Mouse (Mus musculus) cerebellum, adult 18-20 months (tissue): ENCODE results near the gene Tmem186.
A peak's percentile ranks its signal among the peaks of the same experiment; 100 is the strongest.

Source experiments
- DNase-seq, 2 experiments: peaks; one replicate each; pipeline ENCODE4 v3.0.0; 2021

Gene Tmem186

DNA sequence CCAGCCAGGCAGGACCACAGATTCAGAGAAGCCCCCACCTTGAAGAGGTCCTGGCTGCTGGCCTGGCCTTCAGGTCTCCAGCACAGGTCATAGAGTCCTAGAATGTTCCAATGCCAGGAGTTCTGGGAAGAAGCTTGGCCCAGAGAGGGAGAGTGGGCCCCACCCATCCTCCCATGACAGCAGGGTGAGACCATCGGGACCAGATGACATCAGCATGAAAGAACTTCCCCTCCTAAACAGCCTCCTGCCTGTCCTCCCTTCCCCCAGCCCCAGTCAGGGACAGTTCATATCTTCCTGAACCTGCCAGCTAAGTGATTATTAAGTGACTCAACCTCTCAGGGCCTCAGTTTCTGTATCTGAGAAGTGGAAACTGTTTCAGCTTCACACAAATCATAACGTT lies 28.9 kb upstream of the Tmem186 start:
- DNase-seq, result no peak

DNA sequence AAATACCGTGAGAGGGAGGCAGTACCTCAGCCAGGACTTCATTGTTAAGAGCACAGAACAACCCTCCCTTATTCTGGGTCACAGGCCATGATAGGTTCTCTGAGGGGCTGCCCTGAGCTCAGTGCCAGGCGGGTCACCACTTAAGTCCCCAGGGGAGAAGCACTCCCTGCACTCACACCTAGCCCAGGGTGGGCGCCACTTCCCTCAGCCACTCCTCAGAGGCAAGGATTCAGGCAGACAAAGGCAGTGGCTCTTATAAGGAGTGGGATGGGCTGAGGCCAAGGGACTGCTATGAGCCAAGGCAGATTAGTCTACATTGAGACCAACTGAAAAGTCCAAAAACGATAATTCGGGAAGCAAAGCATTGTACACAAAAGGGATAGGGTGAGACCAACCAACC lies 27.9 kb upstream of the Tmem186 start:
- no peak for DNase-seq

DNA sequence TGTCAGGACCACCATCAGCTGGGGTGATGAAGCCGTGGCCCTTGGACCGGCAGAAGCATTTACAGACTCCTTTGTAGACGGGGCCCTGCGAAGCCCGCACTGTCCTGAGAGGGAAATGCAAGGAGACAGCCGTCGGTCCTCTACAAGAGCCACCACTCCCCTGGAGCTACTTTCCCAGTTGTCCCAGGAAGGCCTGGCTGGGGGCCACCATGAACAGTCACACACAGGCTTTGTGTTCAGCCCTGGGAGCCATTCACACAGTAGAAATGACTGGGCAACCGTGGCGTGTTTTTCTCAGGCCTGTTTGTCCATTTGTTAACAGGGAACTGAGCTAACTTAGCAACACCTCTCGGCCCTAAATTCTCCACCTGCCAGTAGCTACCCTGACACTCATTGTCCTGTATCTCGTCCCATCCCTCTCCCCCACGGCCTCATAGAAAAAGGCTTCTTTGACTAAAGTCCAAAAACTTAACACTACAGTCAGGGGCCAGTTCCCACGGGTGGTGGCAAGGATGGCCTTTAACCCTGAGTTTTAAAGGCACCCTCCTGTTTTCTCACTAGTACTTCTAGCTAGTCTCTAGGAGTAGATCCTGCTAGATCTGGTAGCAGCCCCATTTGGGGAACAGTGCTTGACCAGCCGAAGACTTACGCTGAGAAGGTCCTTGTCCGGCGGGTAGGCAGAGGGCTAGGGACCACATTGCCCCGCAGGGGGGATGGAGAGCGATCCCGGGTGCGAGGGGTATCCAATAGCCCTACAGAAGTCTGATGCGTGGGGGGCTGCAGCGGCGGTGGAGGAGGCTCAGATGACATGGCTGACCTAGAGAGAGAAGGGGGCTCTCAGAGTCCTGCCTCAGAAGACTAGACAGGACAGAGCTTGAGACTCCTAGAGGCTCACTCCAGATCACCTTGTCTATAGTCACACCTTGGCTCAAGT lies 26.4 kb upstream of the Tmem186 start:
- DNase-seq, result no peak

DNA sequence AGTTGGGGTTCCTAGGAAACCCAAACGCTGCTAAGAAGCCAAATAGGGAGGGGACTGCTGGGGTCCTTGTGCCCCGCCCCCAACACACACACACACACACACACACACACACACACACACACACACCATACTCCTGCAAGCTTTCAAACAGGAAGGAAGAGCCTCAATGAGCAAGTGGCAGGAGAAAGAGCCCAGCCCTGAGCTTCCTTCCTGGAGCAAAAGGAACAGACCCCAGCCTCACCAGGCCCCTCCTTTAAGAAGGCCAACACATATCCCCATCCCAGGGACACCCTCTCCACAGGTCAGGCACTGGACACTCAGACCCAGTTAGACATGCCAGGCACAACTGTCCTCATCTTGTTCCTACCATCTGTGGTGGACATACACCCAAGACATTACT lies 25.5 kb upstream of the Tmem186 start:
- no peak for DNase-seq

DNA sequence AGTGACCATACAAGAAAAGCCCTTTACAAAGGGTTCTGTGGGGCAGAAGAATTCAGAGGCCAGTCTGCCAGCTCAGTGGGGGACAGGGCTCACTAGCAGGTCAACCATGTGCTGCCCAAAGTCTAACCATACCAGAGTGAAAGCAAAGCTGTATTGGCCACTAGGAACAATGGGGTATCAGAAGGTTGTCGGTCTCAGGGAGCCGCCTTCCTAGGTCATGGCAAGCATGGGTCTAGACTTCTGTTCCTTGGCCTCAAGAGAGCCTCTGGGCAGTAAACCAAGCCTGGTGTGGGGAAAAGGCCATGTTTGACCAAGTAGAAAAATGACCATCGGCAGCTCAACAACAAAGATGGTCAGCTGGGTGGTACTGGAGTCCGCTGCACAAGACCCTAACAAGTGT lies 21.3 kb upstream of the Tmem186 start:
- peak; percentile 24 to 30 for DNase-seq

DNA sequence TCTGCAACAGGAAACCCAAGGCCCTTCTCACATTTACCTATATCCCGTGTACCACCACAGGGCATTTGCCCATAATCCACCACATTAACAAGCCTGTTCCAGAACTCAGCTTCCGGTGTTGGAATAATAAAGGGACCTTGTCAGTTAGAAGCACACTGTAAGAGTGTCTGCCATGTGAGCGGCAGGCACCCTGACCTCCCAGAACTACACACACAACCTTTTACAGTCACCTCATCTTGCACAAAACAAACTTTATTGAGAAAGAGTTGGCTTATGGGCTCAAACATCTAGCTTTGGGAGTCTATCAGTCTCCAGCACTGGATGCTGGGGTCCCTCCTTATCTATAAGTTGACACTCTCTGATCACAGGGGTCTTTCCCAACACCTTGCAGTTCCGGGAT lies 20.8 kb upstream of the Tmem186 start:
- no peak for DNase-seq

DNA sequence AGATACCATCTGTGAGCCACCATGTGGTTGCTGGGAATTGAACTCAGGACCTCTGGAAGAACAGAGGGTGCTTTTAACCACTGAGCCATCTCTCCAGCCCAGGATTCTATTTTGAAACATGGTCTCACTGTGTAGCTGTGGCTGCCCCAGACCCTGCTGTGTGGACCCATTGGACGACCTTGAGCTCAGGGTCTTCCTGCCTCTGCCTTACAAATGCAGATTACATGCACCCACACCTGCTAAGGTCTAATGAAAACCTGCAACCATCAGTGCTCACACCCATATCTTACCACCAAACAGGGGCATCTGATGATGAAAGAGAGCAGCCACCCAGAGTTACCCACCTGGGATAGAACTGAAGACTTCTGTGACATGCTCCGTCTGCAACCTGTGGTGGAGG lies 18.7 kb upstream of the Tmem186 start:
- DNase-seq, result no peak

DNA sequence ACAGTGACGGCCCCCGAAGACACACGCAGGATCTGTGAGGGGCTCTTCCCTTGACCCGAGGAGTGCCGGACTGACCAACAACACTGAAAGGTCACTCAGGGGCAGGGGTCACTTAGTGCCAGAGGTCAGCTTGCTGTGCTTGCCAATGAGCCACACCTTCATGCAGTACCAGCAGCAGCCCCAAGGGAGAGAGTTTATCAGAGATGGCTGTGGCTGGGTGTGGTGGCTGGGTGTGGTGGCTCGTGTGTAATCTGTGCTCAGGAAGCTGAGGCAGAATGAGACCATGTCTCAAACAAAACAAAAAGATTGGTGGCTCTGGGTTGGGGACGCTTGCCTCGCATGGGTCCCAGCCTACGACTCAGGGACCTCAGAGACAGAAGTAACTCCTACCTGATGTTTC lies 18.1 kb upstream of the Tmem186 start:
- DNase-seq, result no peak

DNA sequence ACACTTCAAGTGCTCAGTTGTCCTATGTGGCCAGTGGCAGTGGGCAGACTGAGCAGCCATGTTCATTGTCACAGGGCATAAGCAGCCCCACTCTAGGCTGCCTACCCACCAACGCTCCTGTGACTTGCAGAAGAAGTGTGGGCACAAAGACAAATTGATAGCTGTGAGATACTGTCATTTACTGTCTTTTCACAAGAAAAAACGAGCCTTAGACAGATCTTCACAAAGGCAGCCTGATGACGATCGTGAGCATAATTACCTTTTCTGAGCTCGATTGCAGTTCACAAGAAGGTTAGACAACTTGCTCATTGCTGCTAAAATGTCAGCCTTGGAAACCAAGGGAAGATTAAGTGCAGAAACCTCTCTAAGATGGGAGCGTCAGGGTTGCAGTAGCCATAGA lies 17.6 kb upstream of the Tmem186 start:
- DNase-seq, result no peak

DNA sequence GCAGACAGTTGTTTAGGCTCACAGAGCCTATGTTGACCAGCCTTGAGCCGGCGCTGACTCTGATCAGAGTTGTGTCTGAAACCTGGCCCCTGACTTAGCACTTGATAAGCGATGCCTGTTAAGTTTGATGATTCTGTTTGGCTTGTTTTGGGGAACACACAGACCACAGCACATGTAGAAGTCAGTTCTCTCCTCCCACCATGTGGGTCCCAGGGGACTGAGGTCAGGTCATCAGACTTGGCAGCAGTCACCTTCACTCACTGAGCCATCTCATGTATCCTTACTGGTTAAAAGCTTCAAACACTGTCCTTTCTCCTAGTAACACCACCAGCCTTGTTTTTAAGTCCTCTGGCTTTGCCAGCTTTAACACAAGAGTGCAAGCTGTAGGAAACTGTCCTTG lies 12.5 kb upstream of the Tmem186 start:
- DNase-seq, result no peak

DNA sequence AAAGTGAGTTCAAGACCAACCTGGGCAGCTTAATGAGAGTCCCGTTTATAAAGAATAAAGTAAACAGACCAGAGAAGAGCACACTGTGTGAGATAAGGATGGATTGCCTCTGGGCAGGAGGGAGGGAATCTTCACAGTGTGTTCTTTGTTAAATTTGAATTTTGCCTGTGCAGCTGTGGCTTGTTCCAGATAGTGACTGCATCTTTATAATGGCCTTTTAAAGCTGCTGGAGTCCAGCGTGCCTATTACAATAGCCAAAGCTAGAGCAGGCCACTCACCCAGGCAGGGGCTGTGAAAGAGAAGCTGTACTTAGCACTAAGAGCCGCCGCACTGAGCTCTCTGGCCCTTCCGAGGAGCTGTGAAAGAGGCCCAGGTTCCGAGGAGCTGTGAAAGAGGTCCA lies 8.0 kb upstream of the Tmem186 start:
- DNase-seq, result no peak

DNA sequence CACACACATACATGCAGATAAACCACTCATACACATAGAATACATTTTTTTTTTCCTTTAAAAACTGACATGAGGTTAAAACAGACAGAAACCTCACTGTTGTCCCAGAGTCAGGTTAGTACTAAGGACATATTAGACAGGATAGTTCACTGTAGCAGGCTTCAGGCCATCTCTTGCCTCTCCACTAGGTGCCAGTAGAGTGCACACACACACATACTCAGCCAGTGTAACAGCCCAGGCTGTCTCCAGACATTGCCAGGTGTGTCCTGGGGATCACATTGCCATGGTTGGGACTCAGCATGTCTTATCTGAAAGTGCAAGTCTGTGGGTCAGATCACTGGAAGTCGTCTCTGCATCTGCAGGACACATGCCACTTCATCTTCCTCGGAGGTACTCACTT lies 6.3 kb upstream of the Tmem186 start:
- DNase-seq, result peak; percentile 28 to 36

DNA sequence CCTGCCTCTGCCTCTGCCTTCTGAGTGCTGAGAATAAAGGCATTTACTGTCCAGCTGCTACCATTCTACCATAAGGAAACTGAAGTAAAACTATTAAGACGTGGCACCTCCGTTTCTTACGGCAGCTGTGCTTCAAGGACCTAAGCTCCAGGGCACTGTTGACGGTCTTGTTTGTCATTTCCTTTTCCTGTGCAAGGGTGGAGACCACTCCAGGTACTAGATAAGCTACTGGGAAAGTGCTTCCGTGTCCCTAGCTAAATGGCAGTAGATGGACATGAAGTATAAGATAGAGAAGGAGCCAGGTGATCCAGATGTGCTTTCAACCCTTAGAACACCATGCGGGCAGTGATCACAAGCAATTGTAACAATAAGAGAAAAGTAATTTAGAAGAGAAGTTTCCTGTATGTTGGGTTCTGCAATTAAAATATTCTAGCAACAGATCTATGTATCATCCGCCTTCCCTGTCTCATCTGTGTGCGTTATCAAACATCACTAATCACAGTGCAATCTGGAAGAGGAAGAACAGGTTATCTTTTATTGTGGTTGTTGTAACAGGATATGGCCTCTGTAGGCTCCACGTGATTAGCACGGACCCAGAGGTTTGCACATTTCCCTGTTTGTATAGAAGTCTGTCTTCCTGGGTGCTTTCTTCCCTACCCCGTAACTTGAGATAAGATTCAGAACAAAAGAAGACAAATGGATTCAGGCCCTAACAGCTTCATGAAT lies 2.1 kb upstream of the Tmem186 start:
- no peak for DNase-seq

DNA sequence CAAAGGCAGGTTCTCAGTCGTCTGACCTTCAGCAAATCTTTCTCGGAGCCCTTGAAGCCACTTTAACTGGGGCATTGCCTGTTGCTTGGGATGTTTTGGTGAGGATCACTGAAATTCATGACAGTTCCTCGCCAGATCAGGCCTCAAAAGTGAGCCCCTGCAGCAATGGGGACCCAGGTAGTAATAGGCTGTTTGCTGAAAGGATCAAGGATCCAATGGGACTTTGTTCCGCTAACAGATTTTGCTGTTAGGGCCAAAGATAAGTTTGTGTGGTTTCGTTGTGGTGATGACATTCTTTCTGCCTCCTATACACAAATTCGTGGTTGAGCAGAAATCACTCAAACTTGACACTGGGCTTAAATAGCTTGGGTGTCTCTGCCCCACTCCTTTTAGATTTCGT lies 619 bp upstream of the Tmem186 start:
- no peak for DNase-seq

DNA sequence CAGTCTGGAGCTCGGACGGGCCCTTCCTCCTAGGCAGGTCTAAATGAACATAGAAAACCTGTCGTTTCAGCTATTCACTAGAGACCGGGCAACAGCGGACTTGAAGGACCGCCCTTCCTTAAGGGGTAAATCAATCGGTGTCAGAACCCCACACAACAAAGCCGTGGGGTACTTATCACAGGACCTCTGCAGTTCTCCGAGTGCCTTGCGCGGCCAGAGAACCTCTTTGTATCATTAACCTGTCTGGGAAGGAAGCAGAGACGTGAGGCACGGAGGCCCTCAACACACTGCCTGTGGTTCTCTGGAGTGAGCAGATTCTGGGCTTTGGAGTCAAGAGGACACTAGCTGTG lies 670 bp downstream of the Tmem186 start:
- DNase-seq, result no peak

DNA sequence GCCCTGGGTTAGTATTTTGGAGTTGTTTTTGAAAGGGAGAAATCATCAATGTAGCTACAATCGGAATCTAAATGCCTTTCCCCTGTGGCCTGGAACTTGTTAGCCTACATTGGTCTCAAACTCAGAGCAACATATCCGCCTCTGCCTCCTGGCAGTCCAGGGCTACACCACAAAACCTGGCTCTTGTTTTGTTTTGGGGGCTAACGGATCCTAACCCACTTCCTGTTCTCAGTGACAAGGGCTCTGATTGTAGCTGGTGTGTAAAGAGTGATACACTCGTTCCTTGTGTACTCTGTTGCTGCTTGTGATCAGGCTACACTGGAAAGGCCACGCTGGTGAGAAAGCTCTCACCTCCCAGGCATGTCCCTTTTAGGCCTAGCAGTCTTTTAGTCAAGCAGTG lies 6.1 kb downstream of the Tmem186 start:
- no peak for DNase-seq

DNA sequence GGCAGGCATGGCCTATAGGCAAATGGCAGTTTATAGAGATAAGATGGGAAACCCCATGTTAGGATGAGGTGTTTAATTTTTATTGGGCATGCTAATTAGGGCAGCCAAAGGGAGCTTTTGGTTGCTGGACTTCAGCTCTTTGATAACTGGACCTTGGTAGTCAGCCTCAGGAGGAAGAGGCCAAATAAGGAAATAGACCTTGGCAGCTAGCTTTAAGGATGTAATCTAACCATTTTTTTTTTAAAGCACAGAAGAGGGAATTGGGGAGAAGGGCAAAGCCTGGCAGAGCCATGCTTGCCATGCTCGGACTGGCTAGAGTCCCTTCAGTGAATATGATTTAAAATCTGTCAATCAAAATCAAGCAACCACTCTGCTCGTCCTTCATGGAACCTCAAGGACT lies 7.1 kb downstream of the Tmem186 start:
- no peak for DNase-seq

DNA sequence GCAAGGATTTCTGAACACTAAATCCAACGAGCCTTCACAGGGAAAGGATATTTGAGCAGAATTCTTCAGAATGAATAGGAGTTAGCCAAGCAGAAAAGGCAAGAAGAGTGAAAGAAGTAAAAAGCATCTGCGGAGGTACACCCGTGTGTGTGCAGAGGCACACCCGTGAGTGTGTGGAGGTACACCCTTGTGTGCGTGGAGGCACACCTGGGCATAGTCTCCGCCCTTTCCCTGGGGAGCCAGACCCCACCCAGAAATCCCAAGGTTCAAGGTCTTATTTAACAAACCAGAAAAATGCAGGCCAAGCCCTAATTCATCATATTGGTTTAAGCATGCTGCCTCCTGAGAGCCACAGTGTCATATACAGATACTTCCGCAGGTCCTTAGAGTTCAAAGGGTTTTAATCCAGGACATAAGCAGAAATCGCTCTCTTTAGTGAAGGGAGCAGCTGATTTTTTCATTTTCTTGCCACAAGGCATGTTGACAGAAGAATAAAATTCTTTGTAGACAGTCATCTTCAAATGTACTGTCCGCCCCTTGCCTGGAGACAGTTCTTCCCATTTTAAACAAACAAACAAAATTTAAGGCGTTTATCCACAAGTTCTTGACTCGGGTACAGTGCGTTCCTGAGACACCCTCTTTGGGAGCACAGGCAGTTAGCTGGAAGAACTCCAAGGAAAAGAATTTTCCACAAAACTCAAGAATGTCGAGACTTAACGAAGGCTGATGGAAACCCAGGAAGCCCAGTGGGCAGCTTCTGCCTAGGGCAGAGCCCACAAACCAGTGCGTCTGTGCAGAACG lies 17.0 kb downstream of the Tmem186 start:
- DNase-seq, result no peak

DNA sequence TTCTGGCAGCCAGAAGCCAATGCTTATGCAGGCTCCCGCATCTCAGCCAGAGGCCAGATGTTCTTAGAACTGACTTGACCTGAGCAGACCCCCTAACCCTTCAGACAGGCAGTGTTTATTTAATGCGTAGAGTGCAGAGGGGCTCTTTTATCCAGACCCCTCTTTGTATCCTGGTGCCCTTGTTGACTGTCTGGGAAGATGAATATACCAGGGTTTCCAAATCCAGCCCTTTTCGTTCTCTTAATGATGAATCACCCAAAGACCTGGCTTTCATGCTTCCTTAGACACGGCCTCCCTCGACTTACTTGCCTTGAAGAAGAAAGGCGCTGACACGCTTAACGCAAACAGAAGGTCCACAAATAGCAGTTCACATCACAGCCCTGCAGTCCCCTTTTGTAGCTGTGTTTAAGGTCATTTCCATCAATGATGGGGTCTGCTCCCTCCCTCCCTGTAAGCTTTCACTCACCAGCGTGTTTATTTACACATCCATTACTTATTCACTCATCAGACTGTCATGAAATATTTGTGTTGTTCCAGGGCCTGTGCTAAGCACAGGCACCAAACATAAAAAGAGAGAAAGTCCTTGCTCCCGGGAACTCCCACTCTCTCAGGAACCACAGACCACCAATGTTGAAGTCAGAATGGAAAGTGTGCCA lies 17.7 kb downstream of the Tmem186 start:
- DNase-seq, result no peak

DNA sequence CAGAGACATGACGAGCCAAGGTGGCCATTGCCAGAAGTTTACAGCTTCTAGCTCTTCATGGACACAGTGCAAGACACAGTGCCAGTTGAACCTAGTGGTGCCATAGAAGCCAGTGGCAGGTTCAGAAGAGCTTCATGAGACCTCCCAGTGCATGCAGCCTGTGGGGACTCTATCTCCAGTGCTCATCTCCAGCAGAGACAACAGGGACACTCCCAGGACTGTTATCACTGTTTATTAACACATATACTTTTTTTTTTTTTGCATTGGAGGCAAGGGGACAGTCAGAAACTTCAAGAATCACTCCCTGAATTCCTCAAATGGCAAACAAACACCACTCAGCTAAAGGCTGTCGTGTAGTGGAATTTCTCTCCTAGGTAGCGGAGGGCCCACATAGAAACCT lies 24.1 kb downstream of the Tmem186 start:
- DNase-seq, result no peak

DNA sequence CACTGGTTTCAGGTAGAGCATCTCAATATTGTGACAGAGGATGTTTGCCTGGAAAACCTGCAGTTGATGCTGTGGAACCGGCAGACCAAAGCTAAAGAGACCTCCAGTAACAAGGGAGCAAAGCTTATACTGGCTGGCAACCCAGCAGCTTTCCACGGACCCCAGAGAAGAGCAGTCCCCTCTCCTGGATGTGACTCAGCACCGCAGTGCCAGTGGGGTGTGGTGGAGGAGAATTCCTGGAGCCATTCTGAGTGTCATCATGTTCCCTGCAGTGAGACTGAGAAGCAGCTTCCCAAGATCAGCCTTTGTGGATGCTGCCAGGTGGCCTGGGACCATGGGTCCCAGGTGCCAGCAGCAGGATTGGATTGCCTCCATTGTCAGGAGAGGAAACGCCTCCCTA lies 24.5 kb downstream of the Tmem186 start:
- no peak for DNase-seq

DNA sequence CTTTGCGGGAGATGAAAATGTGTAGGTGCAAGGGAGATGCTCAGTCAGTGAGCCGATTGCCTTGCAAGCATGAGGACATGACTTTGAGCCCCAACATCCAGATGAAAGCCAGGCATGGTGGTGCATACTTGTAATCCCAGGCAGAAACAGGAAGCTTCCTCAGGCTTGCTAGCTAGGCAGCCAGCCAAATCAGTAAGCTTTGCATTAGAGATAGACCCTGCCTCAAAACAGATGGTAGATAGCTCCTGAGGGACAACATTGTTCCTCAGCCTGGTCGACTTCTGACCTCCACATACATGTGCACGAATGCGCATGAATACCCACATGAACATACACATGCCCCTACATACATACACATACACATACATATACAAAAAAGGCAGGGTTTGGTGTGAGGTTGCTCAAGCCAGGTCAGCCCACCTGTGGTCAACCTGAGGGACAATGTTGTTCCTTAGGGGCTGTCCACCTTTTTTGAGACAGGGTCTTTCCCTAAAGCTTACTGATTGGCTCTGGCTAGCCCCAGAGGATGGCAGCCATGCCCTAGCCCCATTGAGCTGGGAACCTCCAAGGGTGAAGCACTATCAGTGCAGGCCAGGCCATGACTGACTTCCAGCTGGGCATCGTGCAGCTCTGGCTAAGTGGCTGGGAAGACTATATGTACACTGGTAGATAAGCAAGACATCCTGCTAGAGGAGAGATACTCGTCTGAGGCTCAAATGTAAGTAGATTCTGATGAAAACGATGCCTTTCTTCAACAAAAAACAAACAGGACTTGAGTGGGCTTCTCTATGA lies 25.1 kb downstream of the Tmem186 start:
- DNase-seq, result no peak
